Mouse (Mus musculus) limb, embryonic 13.5 days (tissue): ENCODE results near the gene Capn5. TPM values are rescaled to one million over a fixed set of nuclear protein-coding genes. Genes with fewer than 3 reads are reported as not detected.

Experiments
- ATAC-seq: fragments of 200-750 bp; cut with Nextera tagmentation; 2 replicates; pipeline ENCODE4 v1.8.0; 2017; ENCODE audit warnings: low read depth, moderate number of reproducible peaks, moderate TSS enrichment; ENCODE audit not compliant: low FRiP score
- H3K27ac ChIP-seq: fragments of 300-500 bp; sonication (generic); 2 replicates; pipeline ENCODE4 v1.5.1; 2015; ENCODE audit warnings: inconsistent platforms, mild to moderate bottlenecking, moderate library complexity
- H3K27me3 ChIP-seq: fragments of 300-500 bp; sonication (generic); 2 replicates; pipeline ENCODE4 v1.6.1; 2015; ENCODE audit warnings: mild to moderate bottlenecking, inconsistent platforms
- H3K36me3 ChIP-seq: fragments of 300-500 bp; sonication (generic); 2 replicates; pipeline ENCODE4 v1.6.1; 2015; ENCODE audit warnings: inconsistent platforms, mild to moderate bottlenecking, moderate library complexity
- H3K4me1 ChIP-seq: fragments of 300-500 bp; sonication (generic); 2 replicates; pipeline ENCODE4 v1.6.1; 2015; ENCODE audit warnings: inconsistent platforms
- H3K4me2 ChIP-seq: fragments of 300-500 bp; sonication (generic); replicated peaks from 2 replicates; pipeline ENCODE4 v1.6.1; 2015; ENCODE audit warnings: inconsistent platforms, mild to moderate bottlenecking, moderate library complexity
- H3K4me3 ChIP-seq: fragments of 300-500 bp; sonication (generic); 2 replicates; pipeline ENCODE4 v1.5.1; 2015; ENCODE audit warnings: moderate library complexity, mild to moderate bottlenecking, inconsistent platforms
- H3K9ac ChIP-seq: fragments of 300-500 bp; sonication (generic); 2 replicates; pipeline ENCODE4 v1.6.1; 2015; ENCODE audit warnings: mild to moderate bottlenecking, inconsistent platforms
- H3K9me3 ChIP-seq: fragments of 300-500 bp; sonication (generic); 2 replicates; pipeline ENCODE4 v1.6.1; 2016; ENCODE audit warnings: inconsistent platforms
- WGBS: fragments of 180-500 bp; shearing (Covaris S2); methylation state at CpG from one replicate; pipeline ENCODE4 v1.1.7; 2015; 5-methylcytosine and 5-hydroxymethylcytosine counted together
- polyA plus RNA-seq: library from polyadenylated mRNA; unstranded; fragments of >200 nt; fragmentation: Nextera tagmentation; extraction: Ambion mirVana; gene quantifications from 2 replicates; pipeline ENCODE4 v1.2.1, GENCODE M21; 2015

Gene Capn5
- polyA plus RNA-seq, 1 experiment from 2014 or later = 5.5 TPM

DNA sequence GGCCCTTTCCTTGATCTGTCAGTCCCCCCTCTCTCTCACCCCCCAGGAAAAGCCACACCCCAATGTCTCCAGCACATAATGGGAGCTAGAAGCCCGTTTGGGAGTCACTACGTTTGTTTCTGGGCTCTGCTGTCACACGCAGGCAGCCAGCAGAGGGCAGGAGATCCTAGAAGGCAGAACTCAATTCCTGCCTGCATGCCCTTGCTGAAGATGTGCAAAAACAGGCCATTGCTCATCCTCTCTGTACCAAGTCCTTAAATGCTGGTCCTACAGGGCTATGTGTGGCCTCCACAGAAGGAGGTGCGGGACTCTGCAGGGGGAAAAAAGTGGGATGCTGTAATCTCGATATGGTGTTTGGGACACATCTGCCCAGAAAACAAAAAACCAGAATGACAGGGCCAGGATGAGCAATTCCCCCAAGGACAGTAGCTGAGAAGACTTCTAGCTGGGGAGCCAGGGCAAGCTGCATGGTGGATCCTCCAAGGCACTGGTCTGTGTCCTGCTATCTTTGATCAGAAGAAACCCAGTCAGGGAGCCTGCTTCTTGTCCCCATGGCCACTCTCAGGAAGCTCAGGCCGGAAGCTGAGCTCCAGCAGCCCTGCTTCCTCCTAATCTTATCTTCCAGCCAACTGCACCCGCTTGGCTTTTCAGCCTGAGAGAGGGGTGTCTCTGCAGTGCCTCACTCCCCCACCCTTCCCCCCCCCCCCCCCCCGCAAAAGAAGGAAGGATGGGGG is 22.4 kb downstream of the Capn5 start:
- Histone ChIP-seq H3K27ac (no peak overlapping the region), H3K4me1 (peaks cover 46% of the 10 kb centered on the region)
- no peak for ATAC-seq

DNA sequence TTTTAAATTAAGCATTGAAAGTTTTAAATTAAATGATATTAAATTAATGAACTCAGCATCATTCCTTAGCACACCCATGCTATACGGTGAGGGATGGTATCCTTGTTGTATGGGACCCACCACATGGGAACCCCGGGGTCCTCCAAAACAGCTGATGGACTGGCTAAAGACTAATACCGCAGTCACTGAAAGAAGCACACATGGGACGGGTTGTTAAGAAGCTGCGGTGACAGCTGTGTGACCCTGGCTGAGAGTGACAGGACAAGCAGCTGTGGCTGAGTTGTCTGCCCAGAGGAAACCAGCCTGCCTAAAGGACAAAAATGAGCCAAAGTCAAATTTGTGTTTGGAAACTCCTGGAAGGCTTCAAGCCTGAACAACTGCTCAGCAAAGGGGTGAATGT is 24.2 kb downstream of the Capn5 start:
- 0 out of 2 replicates have a peak, but pooled peaks have one; percentile 22 for ATAC-seq
- WGBS = 64% methylated on average over 5 of the region's 5 CpGs
- H3K4me1 ChIP-seq = peaks cover 45% of the 10 kb centered on the region

More for the DNA sequence above, 22.4 kb downstream of the Capn5 start:
- no peak overlapping the region for H3K9ac ChIP-seq
- WGBS = 25% methylated on average over 7 of the region's 8 CpGs
- no peaks in the 10 kb centered on the region for H3K36me3 ChIP-seq
- H3K4me2 ChIP-seq = no peak overlapping the region
- no peaks in the 10 kb centered on the region; the same call in 1 of the 2 replicates for H3K27me3 ChIP-seq
- no peak overlapping the region for H3K4me3 ChIP-seq
- no peaks in the 10 kb centered on the region for H3K9me3 ChIP-seq

DNA sequence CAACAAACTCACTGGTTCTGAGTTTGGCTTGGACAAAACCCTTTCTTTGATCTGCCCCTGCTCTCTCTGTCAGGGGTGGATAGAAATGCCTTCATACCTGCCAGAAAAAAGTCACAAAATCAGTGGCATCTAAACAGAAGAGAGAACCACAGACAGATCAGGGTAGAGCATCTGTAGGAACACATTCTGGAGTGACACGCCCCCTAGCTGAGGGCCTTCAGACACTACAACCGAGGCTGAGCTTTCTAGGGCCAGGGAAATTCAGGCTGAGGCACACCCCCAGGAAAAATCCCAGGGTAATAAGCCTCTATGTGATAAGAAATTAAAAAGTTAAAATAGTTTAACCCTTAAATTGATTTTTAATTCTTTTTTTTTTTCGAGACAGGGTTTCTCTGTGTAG is 24.7 kb downstream of the Capn5 start:
- Histone ChIP-seq H3K4me1 (peaks cover 39% of the 10 kb centered on the region), H3K36me3 (no peaks in the 10 kb centered on the region), H3K27ac (no peak overlapping the region), H3K4me3 (no peak overlapping the region), H3K9ac (no peak overlapping the region), H3K27me3 (no peaks in the 10 kb centered on the region), H3K4me2 (no peak overlapping the region), H3K9me3 (no peaks in the 10 kb centered on the region)
- WGBS = 45% methylated on average over 3 of the region's 3 CpGs
- ATAC-seq = no peak

More for the DNA sequence above, 24.2 kb downstream of the Capn5 start:
- H3K36me3 ChIP-seq = no peaks in the 10 kb centered on the region
- H3K27ac ChIP-seq = no peak overlapping the region
- no peak overlapping the region for H3K4me2 ChIP-seq
- H3K9ac ChIP-seq = no peak overlapping the region
- H3K9me3 ChIP-seq = no peaks in the 10 kb centered on the region
- no peaks in the 10 kb centered on the region for H3K27me3 ChIP-seq
- H3K4me3 ChIP-seq = no peak overlapping the region

DNA sequence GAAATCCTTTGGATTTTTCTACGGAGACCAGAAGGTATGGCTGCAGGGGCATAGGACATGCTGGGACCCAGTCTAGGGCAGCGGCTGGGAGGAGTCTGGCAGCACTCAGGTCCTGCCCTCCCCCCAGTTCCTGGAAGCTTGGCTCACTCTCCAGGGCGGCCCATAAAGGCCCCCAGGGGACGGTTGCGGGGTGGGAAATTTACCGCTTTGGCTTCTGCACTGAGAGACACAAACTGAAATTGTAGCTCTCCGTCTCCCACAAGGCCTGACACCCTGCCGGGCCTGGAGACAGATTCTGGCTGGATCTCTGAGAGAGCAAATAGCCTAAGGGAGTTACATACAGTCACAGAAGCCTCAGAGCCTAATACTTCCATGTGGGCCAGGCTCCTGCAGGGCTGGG is 25.7 kb downstream of the Capn5 start:
- Histone ChIP-seq H3K4me2 (no peak overlapping the region), H3K27ac (no peak overlapping the region), H3K9ac (peak overlapping the region; percentile 10), H3K4me1 (peaks cover 34% of the 10 kb centered on the region), H3K9me3 (no peaks in the 10 kb centered on the region), H3K36me3 (no peaks in the 10 kb centered on the region), H3K27me3 (no peaks in the 10 kb centered on the region), H3K4me3 (no peak overlapping the region)
- ATAC-seq = no peak
- 25% methylated on average over 8 of the region's 8 CpGs for WGBS

DNA sequence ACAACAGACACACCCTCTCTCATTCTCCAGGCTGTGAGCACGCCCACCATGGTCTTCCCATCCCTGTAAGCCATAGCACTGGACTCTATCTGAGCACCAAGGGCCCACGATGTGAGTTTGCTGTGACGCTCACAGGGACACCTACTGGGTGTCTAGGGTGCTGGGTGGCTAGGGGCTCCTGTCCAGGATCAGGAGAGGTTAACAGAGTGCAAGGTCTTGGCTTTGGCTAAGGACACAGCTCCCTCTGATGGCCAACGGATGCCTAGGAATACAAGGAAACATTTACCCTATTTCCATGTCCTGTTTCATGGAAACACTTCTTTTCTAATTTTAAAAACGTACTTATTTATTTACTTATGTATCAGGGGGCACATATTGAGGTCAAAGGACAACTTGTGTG is 27.5 kb downstream of the Capn5 start:
- Histone ChIP-seq H3K27me3 (no peaks in the 10 kb centered on the region), H3K27ac (no peak overlapping the region), H3K9ac (no peak overlapping the region), H3K36me3 (no peaks in the 10 kb centered on the region), H3K9me3 (no peaks in the 10 kb centered on the region), H3K4me3 (no peak overlapping the region), H3K4me1 (peaks cover 29% of the 10 kb centered on the region), H3K4me2 (no peak overlapping the region)
- ATAC-seq = no peak
- WGBS = 54% methylated on average over 5 of the region's 5 CpGs

DNA sequence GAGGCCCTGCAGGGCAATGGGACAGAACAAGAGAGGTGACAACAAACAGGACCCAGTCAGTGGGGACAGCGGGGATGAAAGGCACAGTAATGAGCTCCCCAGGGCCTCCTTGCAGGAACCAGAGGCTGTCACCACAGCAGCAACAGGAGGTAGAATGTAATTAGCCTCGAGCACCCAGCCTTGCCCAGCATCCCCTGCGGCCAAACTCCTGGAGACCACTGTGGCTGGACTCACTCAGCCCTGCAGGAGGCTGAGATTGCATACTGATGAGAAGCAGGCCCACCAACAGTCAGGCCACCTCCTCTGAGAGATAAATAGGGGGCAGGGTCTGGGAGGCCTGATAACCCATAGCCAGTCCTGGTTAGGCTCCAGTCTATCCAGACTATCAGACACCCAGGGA is 28.3 kb downstream of the Capn5 start:
- Histone ChIP-seq H3K36me3 (no peaks in the 10 kb centered on the region), H3K4me2 (no peak overlapping the region), H3K4me1 (peaks cover 29% of the 10 kb centered on the region), H3K4me3 (no peak overlapping the region), H3K27ac (no peak overlapping the region), H3K27me3 (no peaks in the 10 kb centered on the region), H3K9me3 (no peaks in the 10 kb centered on the region), H3K9ac (0 out of 2 replicates have a peak overlapping the region, but pooled peaks have one; percentile 25)
- 12% methylated on average over 3 of the region's 3 CpGs for WGBS
- no peak for ATAC-seq

DNA sequence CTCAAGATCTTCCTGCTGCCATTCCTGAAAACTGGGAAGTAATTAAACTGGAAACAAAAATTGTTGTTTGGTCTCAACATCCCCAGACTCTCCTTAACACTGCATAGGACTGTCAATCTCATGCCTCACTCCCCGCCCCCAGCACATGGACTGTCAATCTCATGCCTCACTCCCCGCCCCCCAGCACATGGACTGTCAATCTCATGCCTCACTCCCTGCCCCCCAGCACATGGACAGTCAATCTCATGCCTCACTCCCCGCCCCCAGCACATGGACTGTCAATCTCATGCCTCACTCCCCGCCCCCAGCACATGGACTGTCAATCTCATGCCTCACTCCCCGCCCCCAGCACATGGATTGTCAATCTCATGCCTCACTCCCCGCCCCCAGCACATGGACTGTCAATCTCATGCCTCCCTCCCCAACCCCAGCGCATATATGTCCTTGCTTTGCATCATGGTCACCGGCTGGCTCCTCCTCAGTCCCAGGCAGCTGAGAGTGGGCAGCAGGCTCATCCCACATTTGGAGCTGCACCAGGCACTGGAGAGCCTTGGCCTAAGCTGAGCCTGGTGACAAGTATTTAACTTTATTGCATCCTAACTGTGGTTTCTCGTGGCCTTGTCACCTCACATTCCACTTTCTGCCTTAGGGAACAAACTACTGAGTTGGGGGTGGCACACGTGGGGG is 29.2 kb downstream of the Capn5 start:
- H3K27ac ChIP-seq = no peak overlapping the region
- no peak overlapping the region for H3K4me2 ChIP-seq
- no peak overlapping the region for H3K4me3 ChIP-seq
- no peaks in the 10 kb centered on the region for H3K36me3 ChIP-seq
- no peak overlapping the region for H3K9ac ChIP-seq
- WGBS = 65% methylated on average over 10 of the region's 10 CpGs
- no peaks in the 10 kb centered on the region for H3K27me3 ChIP-seq
- H3K9me3 ChIP-seq = no peaks in the 10 kb centered on the region
- peaks cover 25% of the 10 kb centered on the region for H3K4me1 ChIP-seq
- ATAC-seq = no peak

DNA sequence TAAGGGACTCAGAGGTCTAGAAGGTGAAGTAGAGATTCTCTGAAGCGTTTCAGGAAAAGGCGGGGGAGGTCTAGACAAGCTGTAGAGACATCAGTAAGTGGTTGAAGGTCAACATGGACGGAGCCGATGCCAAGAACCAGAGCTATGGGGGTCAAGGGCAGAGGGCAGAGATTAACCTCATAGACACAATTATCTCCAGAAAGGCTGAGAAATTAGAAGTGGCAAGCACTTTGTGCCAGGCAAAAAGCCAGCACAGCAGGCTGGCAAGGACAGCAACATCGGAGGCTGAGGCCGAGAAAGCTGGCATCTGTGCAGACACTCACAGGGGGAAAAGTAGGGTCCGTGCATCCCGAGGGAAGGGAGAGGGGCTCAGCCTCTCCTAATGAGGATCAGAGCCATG is 30.3 kb downstream of the Capn5 start:
- no peaks in the 10 kb centered on the region for H3K27me3 ChIP-seq
- H3K9me3 ChIP-seq = no peaks in the 10 kb centered on the region
- no peak overlapping the region for H3K27ac ChIP-seq
- no peak overlapping the region for H3K4me3 ChIP-seq
- 88% methylated on average over 8 of the region's 8 CpGs for WGBS
- H3K9ac ChIP-seq = no peak overlapping the region
- peaks cover 24% of the 10 kb centered on the region for H3K4me1 ChIP-seq
- no peaks in the 10 kb centered on the region for H3K36me3 ChIP-seq
- ATAC-seq = no peak
- no peak overlapping the region for H3K4me2 ChIP-seq

DNA sequence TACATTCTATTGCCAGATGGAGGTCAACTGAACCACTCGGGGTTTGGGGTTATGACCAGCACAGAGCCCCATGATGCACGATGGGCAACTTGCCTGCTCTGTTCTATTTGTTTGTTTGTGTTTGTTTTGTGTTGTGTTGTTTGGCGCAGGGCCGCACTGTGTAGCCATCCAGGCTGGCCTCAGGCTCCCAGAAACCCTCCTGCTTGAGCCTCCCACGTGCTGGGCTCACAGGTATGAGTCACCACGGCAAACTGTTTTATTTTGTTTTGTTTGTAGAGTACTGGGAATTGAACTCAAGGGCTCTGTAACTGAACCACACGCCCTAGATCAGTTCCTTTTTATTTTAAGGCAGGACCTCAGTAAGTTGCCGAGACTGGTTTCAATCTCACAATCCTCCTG is 31.6 kb downstream of the Capn5 start:
- Histone ChIP-seq H3K27me3 (no peaks in the 10 kb centered on the region), H3K36me3 (no peaks in the 10 kb centered on the region), H3K9ac (no peak overlapping the region), H3K4me1 (peaks cover 14% of the 10 kb centered on the region), H3K4me3 (no peak overlapping the region), H3K9me3 (no peaks in the 10 kb centered on the region), H3K4me2 (no peak overlapping the region), H3K27ac (no peak overlapping the region)
- no peak for ATAC-seq
- 69% methylated on average over 8 of the region's 8 CpGs for WGBS

DNA sequence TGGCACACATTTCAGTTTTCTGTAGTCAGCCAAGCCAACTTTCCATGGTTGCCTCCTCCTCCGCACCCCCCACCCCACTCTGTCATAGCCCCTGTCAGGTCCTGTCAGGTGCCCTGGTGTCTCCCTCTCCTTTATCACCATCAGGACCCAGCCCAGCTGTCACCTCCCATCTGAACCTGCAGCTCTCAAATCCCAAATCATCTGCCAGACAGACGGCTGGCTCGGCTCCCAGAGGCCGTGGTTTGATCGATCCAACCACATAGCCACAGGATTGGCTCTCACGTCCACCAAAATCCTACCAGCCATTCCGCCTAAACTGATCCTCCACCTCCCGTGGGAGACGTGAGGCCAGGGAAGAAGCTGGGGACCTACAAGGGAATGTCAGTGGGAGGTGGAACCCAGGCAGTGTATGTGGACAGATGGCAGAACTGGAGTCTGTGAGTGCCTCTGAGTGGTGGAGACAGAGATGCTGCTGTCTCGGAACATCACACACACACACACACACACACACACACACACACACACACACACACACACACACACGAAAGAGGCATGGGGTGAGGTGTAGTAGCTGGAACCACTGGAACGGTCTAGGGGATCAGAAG is 32.1 kb downstream of the Capn5 start:
- Histone ChIP-seq H3K9me3 (no peaks in the 10 kb centered on the region), H3K36me3 (no peaks in the 10 kb centered on the region), H3K9ac (no peak overlapping the region), H3K27ac (no peak overlapping the region), H3K4me1 (peaks cover 14% of the 10 kb centered on the region), H3K27me3 (no peaks in the 10 kb centered on the region), H3K4me3 (no peak overlapping the region), H3K4me2 (no peak overlapping the region)
- WGBS = 79% methylated on average over 12 of the region's 12 CpGs
- no peak for ATAC-seq

DNA sequence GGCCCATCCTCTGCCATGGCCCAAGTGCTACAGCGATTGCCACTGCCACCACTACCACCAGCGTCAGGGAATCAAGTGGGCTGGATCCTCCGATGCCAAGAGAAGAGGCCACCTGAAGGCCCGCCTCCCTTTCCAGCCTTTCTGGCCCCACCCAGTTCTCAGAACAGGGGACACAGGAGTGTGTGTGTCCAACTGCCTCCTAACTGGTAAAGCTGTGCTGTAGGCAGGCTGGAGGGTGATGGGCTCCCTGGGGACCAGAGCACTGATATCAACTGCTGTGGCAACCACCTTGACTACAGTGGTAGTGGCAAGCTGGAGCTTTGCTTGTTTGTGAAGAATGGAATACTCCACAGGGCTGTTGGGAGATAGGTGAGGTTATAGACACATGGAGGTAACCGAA is 32.7 kb downstream of the Capn5 start, which contains the start of gene Omp:
Gene Omp, minus strand, starts transcription at position 101 of the 400 bp plus-strand sequence.
- no peak within 1 kb of the TSS for H3K4me2 ChIP-seq
- no peak within 1 kb of the TSS; the same call in 1 of the 2 replicates for H3K9ac ChIP-seq
- peaks cover 14% of the 10 kb centered on the region for H3K4me1 ChIP-seq
- no peak within 1 kb of the TSS for H3K27ac ChIP-seq
- 99% methylated on average over 5 of the region's 5 CpGs for WGBS
- ATAC-seq = no peak
- H3K4me3 ChIP-seq = no peak within 1 kb of the TSS
- H3K27me3 ChIP-seq = no peaks in the 10 kb centered on the region
- H3K9me3 ChIP-seq = no peaks in the 10 kb centered on the region
- H3K36me3 ChIP-seq = no peaks in the 10 kb centered on the region

DNA sequence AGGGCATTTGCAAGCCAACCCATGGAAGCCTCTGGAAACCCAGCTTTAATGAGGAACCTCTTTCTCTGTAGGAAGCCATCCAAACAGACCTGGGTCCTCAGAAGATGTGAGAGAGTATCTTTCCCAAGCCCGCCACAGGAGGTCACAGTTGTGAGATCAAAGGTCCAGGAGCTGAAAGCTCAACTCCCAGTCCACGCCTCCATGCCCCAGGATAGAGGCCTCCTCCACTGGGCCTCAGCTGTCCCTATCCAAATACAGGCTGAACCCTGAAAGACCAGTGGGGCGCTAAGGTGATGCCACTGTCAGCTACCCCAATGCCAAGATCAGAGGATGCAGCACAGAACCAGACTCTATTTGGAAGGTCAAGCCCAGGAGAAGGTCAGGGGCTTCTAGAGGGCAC is 35.4 kb downstream of the Capn5 start:
- 62% methylated on average over 3 of the region's 3 CpGs for WGBS
- Histone ChIP-seq H3K27me3 (no peaks in the 10 kb centered on the region), H3K9me3 (no peaks in the 10 kb centered on the region), H3K27ac (no peak overlapping the region), H3K4me2 (no peak overlapping the region), H3K4me3 (no peak overlapping the region), H3K9ac (no peak overlapping the region), H3K4me1 (peaks cover 12% of the 10 kb centered on the region), H3K36me3 (no peaks in the 10 kb centered on the region)
- no peak for ATAC-seq
